ENCODE assay signal across 9 mouse cellular contexts in genomic region chr6:121462628-121463340, GRCm38 (mm10). TPM values are rescaled to one million over a fixed set of nuclear protein-coding genes. Genes with fewer than 3 reads are reported as not detected.
DNase-seq lines count a peak whose midpoint lies in the region; ATAC-seq lines count a peak whose summit lies in the region.
"Had no signal": no experiment of that assay in that cellular context is flagged by ENCODE, and none has a peak within 500 bp of the region (broad histone marks: within the 10 kb centered on the region; RNA-seq: fewer than 3 reads in every experiment).

No protein-coding gene starts in this region.

- peak; percentile 38 for DNase-seq in layer of hippocampus, adult 9-11 months
- DNase-seq in layer of hippocampus, postnatal 10 days (ENCODE audit: low spot score in 2 of 2), result no peak
- DNase-seq in hindbrain, embryonic 14.5 days (ENCODE audit: low spot score), result no peak
- no peak for DNase-seq in ovary, postnatal 36 days (ENCODE audit: low spot score)
- DNase-seq in frontal cortex, postnatal 25 days (ENCODE audit: low spot score in 2 of 2), result no peak
- DNase-seq: cerebellum, postnatal 14 days; kidney, postnatal 14 days had no signal

- no peaks in the 10 kb centered on the region for H3K4me1 ChIP-seq in embryonic facial prominence, embryonic 15.5 days
- H3K4me1 ChIP-seq in hindbrain, embryonic 14.5 days (replicated peaks; ENCODE audit: control insufficient read depth, insufficient read depth, low read length), result peaks cover 21% of the 10 kb centered on the region
- H3K4me1 ChIP-seq in neural tube, embryonic 13.5 days (replicated peaks), result peaks cover 49% of the 10 kb centered on the region

- H3K27ac ChIP-seq in embryonic facial prominence, embryonic 15.5 days (replicated peaks), result no peak overlapping the region
- no peak overlapping the region for H3K27ac ChIP-seq in hindbrain, embryonic 14.5 days
- H3K27ac ChIP-seq in neural tube, embryonic 13.5 days (replicated peaks), result no peak overlapping the region

- H3K9me3 ChIP-seq in embryonic facial prominence, embryonic 15.5 days (replicated peaks), result no peaks in the 10 kb centered on the region
- no peaks in the 10 kb centered on the region for H3K9me3 ChIP-seq in hindbrain, embryonic 14.5 days (ENCODE audit: control insufficient read depth, low read length)
- no peaks in the 10 kb centered on the region for H3K9me3 ChIP-seq in neural tube, embryonic 13.5 days

- 5% methylated on average over 27 of the region's 28 CpGs for WGBS in embryonic facial prominence, embryonic 15.5 days
- 11% methylated on average over 27 of the region's 28 CpGs for WGBS in hindbrain, embryonic 14.5 days
- 4% methylated on average over 28 of the region's 28 CpGs for WGBS in neural tube, embryonic 13.5 days

- 0 out of 2 replicates have a peak, but pooled peaks have one; percentile 31 for ATAC-seq in embryonic facial prominence, embryonic 15.5 days (ENCODE audit: insufficient number of reproducible peaks, low FRiP score, low TSS enrichment, low read depth)
- peak; percentile 22; the same call in 1 of the 2 replicates for ATAC-seq in hindbrain, embryonic 14.5 days (ENCODE audit: low FRiP score)
- ATAC-seq in neural tube, embryonic 13.5 days (ENCODE audit: low read depth), result peak; percentile 21

- 0 out of 2 replicates have a peak overlapping the region, but pooled peaks have one; percentile 4 for H3K4me3 ChIP-seq in embryonic facial prominence, embryonic 15.5 days (replicated peaks)
- 0 out of 2 replicates have a peak overlapping the region, but pooled peaks have one; percentile 4 for H3K4me3 ChIP-seq in hindbrain, embryonic 14.5 days (replicated peaks; ENCODE audit: low read length)
- H3K4me3 ChIP-seq in neural tube, embryonic 13.5 days, result peak overlapping the region; percentile 11

- no peaks in the 10 kb centered on the region for H3K36me3 ChIP-seq in embryonic facial prominence, embryonic 15.5 days
- H3K36me3 ChIP-seq in hindbrain, embryonic 14.5 days (replicated peaks; ENCODE audit: control insufficient read depth, insufficient read depth), result 0 out of 2 replicates have a peak, but pooled peaks cover 5% of the 10 kb centered on the region
- 0 out of 2 replicates have a peak, but pooled peaks cover 7% of the 10 kb centered on the region for H3K36me3 ChIP-seq in neural tube, embryonic 13.5 days

- H3K9ac ChIP-seq in embryonic facial prominence, embryonic 15.5 days, result no peak overlapping the region
- H3K9ac ChIP-seq in hindbrain, embryonic 14.5 days, result peak overlapping the region; percentile 42; the same call in 1 of the 2 replicates
- H3K9ac ChIP-seq in neural tube, embryonic 13.5 days, result peak overlapping the region; percentile 56

- H3K4me2 ChIP-seq in embryonic facial prominence, embryonic 15.5 days (replicated peaks), result peak overlapping the region; percentile 43
- H3K4me2 ChIP-seq in hindbrain, embryonic 14.5 days (replicated peaks), result peak overlapping the region; percentile 41
- H3K4me2 ChIP-seq in neural tube, embryonic 13.5 days, result peak overlapping the region; percentile 51

- H3K27me3 ChIP-seq in embryonic facial prominence, embryonic 15.5 days, result peaks cover 4% of the 10 kb centered on the region; the same call in 1 of the 2 replicates
- 0 out of 2 replicates have a peak, but pooled peaks cover 3% of the 10 kb centered on the region for H3K27me3 ChIP-seq in hindbrain, embryonic 14.5 days (ENCODE audit: control insufficient read depth, insufficient read depth, low read length)
- no peaks in the 10 kb centered on the region for H3K27me3 ChIP-seq in neural tube, embryonic 13.5 days

RNA-seq across cellular contexts. Expression of gene Iqsec3, which starts 10.7 kb away (rescaled TPM):
- total RNA-seq in layer of hippocampus, postnatal 10 days (2021), result 10 to 100 TPM; 81.2 to 83.8 TPM
- 0.27 and 0.34 TPM in 2 replicates for polyA plus RNA-seq in embryonic facial prominence, embryonic 15.5 days (2015; fragmentation: Nextera tagmentation; extraction: Ambion mirVana)
- 17.3 and 19.7 TPM in 2 replicates for polyA plus RNA-seq in hindbrain, embryonic 14.5 days (2014; fragmentation: Nextera tagmentation; extraction: Ambion mirVana)
- 13.6 and 14.0 TPM in 2 replicates for polyA plus RNA-seq in neural tube, embryonic 13.5 days (2015; fragmentation: Nextera tagmentation; extraction: Ambion mirVana)

Comparison
In these comparisons a context has a peak if more than half of its experiments do, and no peak if none do; other contexts are left out.
1. RNA of gene Iqsec3, which starts 10.7 kb away (polyA plus RNA-seq): 17.3 to 19.7 TPM in hindbrain, embryonic 14.5 days and 13.6 to 14.0 TPM in neural tube, embryonic 13.5 days; 0.27 to 0.34 TPM in embryonic facial prominence, embryonic 15.5 days; every median in the first group is over 10 times any median in the second.
2. Peak in every context shown above with its lines, with median percentiles within 50 percentile points of each other: ATAC-seq, H3K4me2 ChIP-seq and H3K4me3 ChIP-seq.